Mouse (Mus musculus) bone marrow macrophage, adult 2 months (primary cell): ENCODE measurements around the gene Gnb2.

ENCODE experiments used
- CTCF ChIP-seq: IDR thresholded peaks from 2 replicates; pipeline ENCODE4 v1.5.1; 2012; ENCODE audit warnings: low read depth, mild to moderate bottlenecking, low read length, moderate library complexity
- POLR2A ChIP-seq: IDR thresholded peaks from 2 replicates; pipeline ENCODE4 v1.6.1; 2012; ENCODE audit warnings: mild to moderate bottlenecking, low read depth, low read length, borderline replicate concordance

GRCm38 (mm10) chr5:137530588-137531413 lies 2.5 kb downstream of the Gnb2 start:
- TF ChIP-seq CTCF (no peak), POLR2A (no peak)
